Mouse (Mus musculus): ENCODE data around the gene Arsb.

GRCm38 (mm10) chr13:93911037-93911436 lies 139.6 kb downstream of the Arsb start:
- TF ChIP-seq CTCF (conservative IDR thresholded peaks at IDR 0.05; ENCODE audit: low read length) (no peak), POU5F1 (IDR thresholded peaks at IDR 0.05; ENCODE audit: borderline replicate concordance, low read length) (no peak)
